Mouse (Mus musculus): Measurements from ENCODE around the gene Kcna7. TPM values are rescaled to one million over a fixed set of nuclear protein-coding genes. Genes with fewer than 3 reads are reported as not detected.
A peak's percentile ranks its signal among the peaks of the same experiment; 100 is the strongest.

Gene Kcna7
- polyA plus RNA-seq, 1 experiment from 2014 or later: 0.08 TPM

DNA sequence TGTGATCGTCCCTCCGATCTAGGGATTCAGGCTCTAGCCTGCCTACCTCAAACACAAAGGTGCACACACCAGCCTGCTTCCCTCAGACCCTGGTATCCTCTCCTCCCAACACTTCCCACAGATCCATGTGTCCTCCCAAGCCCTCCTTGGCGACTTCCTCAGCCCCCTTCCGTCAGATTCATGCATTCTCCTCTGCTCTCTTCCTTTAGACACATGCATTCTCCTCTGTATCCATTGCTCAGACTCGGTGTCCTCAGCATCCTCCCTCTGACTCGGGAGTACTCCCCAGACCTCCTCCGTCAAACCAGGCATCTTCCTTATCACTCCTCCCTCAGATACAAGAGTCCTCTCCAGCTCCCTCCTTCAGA, 28.4 kb downstream of the Kcna7 start:
- Histone ChIP-seq H3K4me1 (replicated peaks; ENCODE audit: control insufficient read depth, insufficient read depth, low read length) (peaks cover 4% of the 10 kb centered on the region; the same call in 1 of the 2 replicates), H3K27me3 (replicated peaks; ENCODE audit: control insufficient read depth, insufficient read depth, low read length) (no peaks in the 10 kb centered on the region), H3K9ac (ENCODE audit: low read depth, low read length) (peak overlapping the region; percentile 61), H3K36me3 (ENCODE audit: control insufficient read depth, insufficient read depth) (peaks cover 27% of the 10 kb centered on the region), H3K4me3 (ENCODE audit: low read depth, low read length) (peak overlapping the region; percentile 77), H3K9me3 (ENCODE audit: control insufficient read depth) (no peaks in the 10 kb centered on the region), H3K27ac (ENCODE audit: low read depth, low read length) (peak overlapping the region; percentile 79; the same call in 1 of the 2 replicates), H3K4me2 (replicated peaks; ENCODE audit: low read depth) (peak overlapping the region; percentile 81)
- whole genome bisulfite sequencing: 1% methylated on average over 7 of the region's 7 CpGs
- no peak for TF ChIP-seq CTCF (IDR thresholded peaks at IDR 0.05; ENCODE audit: low read depth)
- ATAC-seq: no peak

- no peaks in the 10 kb centered on the region for H3K9me3 ChIP-seq (ENCODE audit: control insufficient read depth)
- WGBS: under 1% methylated on average over 45 of the region's 45 CpGs
- H3K4me1 ChIP-seq (replicated peaks; ENCODE audit: control insufficient read depth, insufficient read depth, low read length): peaks cover 4% of the 10 kb centered on the region; the same call in 1 of the 2 replicates
- peak within 1 kb of the TSS; percentile 77 for H3K4me3 ChIP-seq (ENCODE audit: low read depth, low read length)
- TF ChIP-seq CTCF (IDR thresholded peaks at IDR 0.05; ENCODE audit: low read depth): peak; percentile 98
- H3K4me2 ChIP-seq (replicated peaks; ENCODE audit: low read depth): peak within 1 kb of the TSS; percentile 81
- peak within 1 kb of the TSS; percentile 61 for H3K9ac ChIP-seq (ENCODE audit: low read depth, low read length)
- peaks cover 25% of the 10 kb centered on the region for H3K36me3 ChIP-seq (ENCODE audit: control insufficient read depth, insufficient read depth)
- peak within 1 kb of the TSS; percentile 79 for H3K27ac ChIP-seq (ENCODE audit: low read depth, low read length)
- peak; percentile 98 for ATAC-seq
- H3K27me3 ChIP-seq (replicated peaks; ENCODE audit: control insufficient read depth, insufficient read depth, low read length): no peaks in the 10 kb centered on the region
Measured at GRCm38 (mm10) chr7:45434203-45435015, 29.0 kb downstream of the Kcna7 start, which contains the start of gene Gys1. TSS of gene Gys1 (plus strand) at chr7:45434844.

DNA sequence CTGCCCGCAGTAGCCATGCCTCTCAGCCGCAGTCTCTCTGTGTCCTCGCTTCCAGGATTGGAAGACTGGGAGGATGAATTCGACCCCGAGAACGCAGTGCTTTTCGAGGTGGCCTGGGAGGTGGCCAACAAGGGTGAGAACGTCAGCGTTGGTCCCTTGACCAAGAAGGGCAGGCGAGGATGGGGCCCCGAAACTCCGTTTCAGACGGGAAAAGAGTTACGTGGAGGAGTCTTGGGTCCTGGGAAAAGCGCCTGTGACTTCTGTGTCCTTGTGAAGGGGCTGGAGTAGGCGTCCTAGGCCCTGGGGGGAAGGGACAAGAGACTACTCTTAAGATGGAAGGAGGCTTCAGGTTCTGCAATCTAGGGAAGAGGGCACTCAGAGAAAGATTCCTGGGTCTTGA, 29.6 kb downstream of the Kcna7 start:
- H3K27me3 ChIP-seq (replicated peaks; ENCODE audit: control insufficient read depth, insufficient read depth, low read length): no peaks in the 10 kb centered on the region
- peaks cover 24% of the 10 kb centered on the region for H3K36me3 ChIP-seq (ENCODE audit: control insufficient read depth, insufficient read depth)
- no peaks in the 10 kb centered on the region for H3K9me3 ChIP-seq (ENCODE audit: control insufficient read depth)
- peak overlapping the region; percentile 42; the same call in 1 of the 2 replicates for H3K27ac ChIP-seq (ENCODE audit: low read depth, low read length)
- ATAC-seq: no peak
- 1% methylated on average over 16 of the region's 16 CpGs for WGBS
- TF ChIP-seq CTCF (IDR thresholded peaks at IDR 0.05; ENCODE audit: low read depth): no peak
- peak overlapping the region; percentile 61 for H3K9ac ChIP-seq (ENCODE audit: low read depth, low read length)
- peak overlapping the region; percentile 81 for H3K4me2 ChIP-seq (replicated peaks; ENCODE audit: low read depth)
- peaks cover 4% of the 10 kb centered on the region; the same call in 1 of the 2 replicates for H3K4me1 ChIP-seq (replicated peaks; ENCODE audit: control insufficient read depth, insufficient read depth, low read length)
- H3K4me3 ChIP-seq (ENCODE audit: low read depth, low read length): peak overlapping the region; percentile 77

GRCm38 (mm10) chr7:45436444-45436843, 31.0 kb downstream of the Kcna7 start:
- no peak for TF ChIP-seq CTCF (IDR thresholded peaks at IDR 0.05; ENCODE audit: low read depth)
- Histone ChIP-seq H3K9me3 (ENCODE audit: control insufficient read depth) (no peaks in the 10 kb centered on the region), H3K27me3 (replicated peaks; ENCODE audit: control insufficient read depth, insufficient read depth, low read length) (no peaks in the 10 kb centered on the region), H3K4me1 (replicated peaks; ENCODE audit: control insufficient read depth, insufficient read depth, low read length) (peaks cover 4% of the 10 kb centered on the region; the same call in 1 of the 2 replicates), H3K9ac (ENCODE audit: low read depth, low read length) (no peak overlapping the region), H3K27ac (ENCODE audit: low read depth, low read length) (no peak overlapping the region), H3K36me3 (ENCODE audit: control insufficient read depth, insufficient read depth) (peaks cover 22% of the 10 kb centered on the region), H3K4me2 (replicated peaks; ENCODE audit: low read depth) (0 out of 2 replicates have a peak overlapping the region, but pooled peaks have one; percentile 81), H3K4me3 (ENCODE audit: low read depth, low read length) (no peak overlapping the region)
- no peak for ATAC-seq
- WGBS: 87% methylated on average over 5 of the region's 5 CpGs

- H3K4me1 ChIP-seq (replicated peaks; ENCODE audit: control insufficient read depth, insufficient read depth, low read length): peaks cover 4% of the 10 kb centered on the region; the same call in 1 of the 2 replicates
- no peak overlapping the region for H3K27ac ChIP-seq (ENCODE audit: low read depth, low read length)
Measured at GRCm38 (mm10) chr7:45437046-45437445, 31.6 kb downstream of the Kcna7 start.

DNA sequence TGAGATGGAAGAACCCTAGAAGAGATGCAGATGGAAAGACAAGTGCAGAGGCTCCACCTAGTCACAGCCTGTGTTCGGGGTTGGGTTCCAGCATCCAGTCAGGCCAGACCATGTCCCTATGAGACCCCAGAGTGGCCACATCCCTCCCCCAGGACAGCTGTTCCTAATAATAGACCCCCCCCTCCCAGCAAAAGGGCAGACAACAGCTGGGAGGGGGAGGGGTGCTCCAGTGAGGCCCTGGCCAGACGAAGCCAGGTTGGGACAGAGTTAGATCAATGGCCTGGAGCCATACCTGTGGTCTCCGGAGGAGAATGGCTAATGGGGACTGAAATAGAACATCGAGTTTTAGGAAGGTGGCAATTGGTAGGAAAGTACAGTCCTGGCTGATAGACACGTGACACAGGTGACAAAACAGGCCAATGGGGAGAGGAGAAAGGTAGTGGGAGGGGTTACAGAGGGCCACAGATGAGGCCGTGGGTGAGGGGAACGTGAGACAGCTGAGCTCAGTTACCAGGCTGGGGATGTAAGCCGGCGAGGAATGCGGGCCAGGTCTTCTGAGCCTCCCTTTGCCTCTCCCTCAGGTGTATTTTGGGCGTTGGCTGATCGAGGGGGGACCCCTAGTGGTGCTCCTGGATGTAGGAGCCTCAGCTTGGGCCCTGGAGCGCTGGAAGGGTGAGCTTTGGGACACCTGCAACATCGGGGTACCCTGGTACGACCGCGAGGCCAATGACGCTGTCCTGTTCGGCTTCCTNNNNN, 32.2 kb downstream of the Kcna7 start, which contains the start of gene Ruvbl2:
TSS of gene Ruvbl2 (minus strand) at position 576 of the 756 bp plus-strand sequence.
- Histone ChIP-seq H3K27ac (ENCODE audit: low read depth, low read length) (no peak within 1 kb of the TSS), H3K4me1 (replicated peaks; ENCODE audit: control insufficient read depth, insufficient read depth, low read length) (peaks cover 4% of the 10 kb centered on the region; the same call in 1 of the 2 replicates), H3K9me3 (ENCODE audit: control insufficient read depth) (no peaks in the 10 kb centered on the region), H3K4me3 (ENCODE audit: low read depth, low read length) (no peak within 1 kb of the TSS), H3K27me3 (replicated peaks; ENCODE audit: control insufficient read depth, insufficient read depth, low read length) (no peaks in the 10 kb centered on the region), H3K4me2 (replicated peaks; ENCODE audit: low read depth) (peak within 1 kb of the TSS; percentile 37), H3K36me3 (ENCODE audit: control insufficient read depth, insufficient read depth) (peaks cover 25% of the 10 kb centered on the region), H3K9ac (ENCODE audit: low read depth, low read length) (no peak within 1 kb of the TSS)
- TF ChIP-seq CTCF (IDR thresholded peaks at IDR 0.05; ENCODE audit: low read depth): peak; percentile 68
- 30% methylated on average over 19 of the region's 19 CpGs for WGBS
- ATAC-seq: no peak

More at GRCm38 (mm10) chr7:45437046-45437445, 31.6 kb downstream of the Kcna7 start:
- TF ChIP-seq CTCF (IDR thresholded peaks at IDR 0.05; ENCODE audit: low read depth): no peak
- Histone ChIP-seq H3K9me3 (ENCODE audit: control insufficient read depth) (no peaks in the 10 kb centered on the region), H3K36me3 (ENCODE audit: control insufficient read depth, insufficient read depth) (peaks cover 25% of the 10 kb centered on the region), H3K9ac (ENCODE audit: low read depth, low read length) (no peak overlapping the region), H3K4me3 (ENCODE audit: low read depth, low read length) (no peak overlapping the region), H3K27me3 (replicated peaks; ENCODE audit: control insufficient read depth, insufficient read depth, low read length) (no peaks in the 10 kb centered on the region), H3K4me2 (replicated peaks; ENCODE audit: low read depth) (no peak overlapping the region)
- no peak for ATAC-seq
- 63% methylated on average over 6 of the region's 6 CpGs for WGBS
